ENCODE assay signal across 13 mouse cellular contexts in genomic region chr6:67229922-67230518, GRCm38 (mm10). TPM values are rescaled to one million over a fixed set of nuclear protein-coding genes. Genes with fewer than 3 reads are reported as not detected.
DNase-seq lines count a peak whose midpoint lies in the region; ATAC-seq and TF ChIP-seq lines count a peak whose summit lies in the region.
"Had no signal": no experiment of that assay in that cellular context is flagged by ENCODE, and none has a peak within 500 bp of the region (broad histone marks: within the 10 kb centered on the region; RNA-seq: fewer than 3 reads in every experiment).

No protein-coding gene starts in this region.

- dilution Hi-C loops in CH12.LX (cut with MboI; ENCODE audit: extremely low pct_ligation_motif_present, extremely low pct_unique_long_range_greater_than_20kb, low sequenced_read_pairs): no loop called here

- TF ChIP-seq CTCF in CH12.LX (conservative IDR thresholded peaks at IDR 0.05 in 1 of 2, IDR thresholded peaks at IDR 0.05 in 1 of 2; ENCODE audit: low read depth in 2 of 2, low read length in 2 of 2): no peak
- no peak for TF ChIP-seq CTCF in intestine, postnatal 0 days (IDR thresholded peaks at IDR 0.05; ENCODE audit: low read depth)
- TF ChIP-seq CTCF in kidney, adult 2 months (conservative IDR thresholded peaks at IDR 0.05; ENCODE audit: insufficient read depth, insufficient read length, low read depth, low read length): no peak

- peak overlapping the region; percentile 9; the same call in 1 of the 2 replicates for H3K27ac ChIP-seq in heart, embryonic 12.5 days (ENCODE audit: poor library complexity, severe bottlenecking)
- H3K27ac ChIP-seq in CH12.LX (ENCODE audit: insufficient read depth, low read depth): no peak overlapping the region
- no peak overlapping the region for H3K27ac ChIP-seq in intestine, postnatal 0 days (ENCODE audit: low read depth, low read length)
- H3K27ac ChIP-seq in kidney, adult 2 months (ENCODE audit: insufficient read depth, low read depth, low read length): no peak overlapping the region
- H3K27ac ChIP-seq: layer of hippocampus, adult 2 months; neural tube, embryonic 15.5 days had no signal

- no peak for TF ChIP-seq POLR2A in CH12.LX (IDR thresholded peaks at IDR 0.05; ENCODE audit: low read depth, low read length)
- no peak for TF ChIP-seq POLR2A in kidney, adult 2 months (IDR thresholded peaks at IDR 0.05; ENCODE audit: low read depth, low read length)

- DNase-seq in heart, adult 8-10 months (ENCODE audit: low spot score): no peak
- DNase-seq in CH12.LX (ENCODE audit: extremely low read depth): no peak
- DNase-seq in embryo, embryonic 10 days (ENCODE audit: low spot score): peak; percentile 16
- no peak for DNase-seq in cerebellum, adult 11-12 months
- DNase-seq in kidney, adult 2 months: no peak
- DNase-seq: gastrocnemius, postnatal 14 days; right cerebral cortex, postnatal 4 days had no signal

- WGBS in heart, embryonic 12.5 days: 16% methylated on average over 11 of the region's 11 CpGs
- 12% methylated on average over 11 of the region's 11 CpGs for WGBS in intestine, postnatal 0 days
- WGBS in kidney, adult 2 months: 24% methylated on average over 11 of the region's 11 CpGs

- ATAC-seq in heart, embryonic 12.5 days (ENCODE audit: insufficient number of reproducible peaks, low FRiP score): no peak
- no peak for ATAC-seq in intestine, postnatal 0 days
- no peak for ATAC-seq in granulocyte monocyte progenitor cell, adult 5-6 weeks (replicated peaks; ENCODE audit: poor library complexity, severe bottlenecking)
- ATAC-seq: inflammation-experienced regulatory T-cells, adult 6 months had no signal

- no peak for TF ChIP-seq EP300 in CH12.LX (IDR thresholded peaks at IDR 0.05; ENCODE audit: low read length)

- no peaks in the 10 kb centered on the region for H3K36me3 ChIP-seq in heart, embryonic 12.5 days
- H3K36me3 ChIP-seq in CH12.LX (replicated peaks in 1 of 2; ENCODE audit: control insufficient read depth in 1 of 2, insufficient read depth in 1 of 2, low read length in 1 of 2): no peaks in the 10 kb centered on the region
- no peaks in the 10 kb centered on the region for H3K36me3 ChIP-seq in intestine, postnatal 0 days (ENCODE audit: control insufficient read depth, insufficient read depth)
- no peaks in the 10 kb centered on the region for H3K36me3 ChIP-seq in kidney, adult 2 months (ENCODE audit: control insufficient read depth, insufficient read depth, low read length)
- H3K36me3 ChIP-seq: neural tube, embryonic 15.5 days had no signal

- H3K4me1 ChIP-seq in heart, embryonic 12.5 days (replicated peaks): peaks cover 16% of the 10 kb centered on the region
- no peaks in the 10 kb centered on the region for H3K4me1 ChIP-seq in CH12.LX (ENCODE audit: control insufficient read depth in 1 of 2, insufficient read depth in 2 of 2)
- H3K4me1 ChIP-seq in intestine, postnatal 0 days (replicated peaks; ENCODE audit: control insufficient read depth, insufficient read depth, low read length): 0 out of 2 replicates have a peak, but pooled peaks cover 4% of the 10 kb centered on the region
- no peaks in the 10 kb centered on the region for H3K4me1 ChIP-seq in kidney, adult 2 months (ENCODE audit: control insufficient read depth, insufficient read depth, low read length)

- H3K79me2 ChIP-seq in CH12.LX (replicated peaks; ENCODE audit: control insufficient read depth, extremely low read depth, insufficient read depth, poor library complexity, severe bottlenecking): no peaks in the 10 kb centered on the region

- no peaks in the 10 kb centered on the region for H3K27me3 ChIP-seq in heart, embryonic 12.5 days (replicated peaks)
- no peaks in the 10 kb centered on the region for H3K27me3 ChIP-seq in CH12.LX (replicated peaks)
- no peaks in the 10 kb centered on the region for H3K27me3 ChIP-seq in intestine, postnatal 0 days (replicated peaks; ENCODE audit: control insufficient read depth, insufficient read depth, low read length)
- no peaks in the 10 kb centered on the region for H3K27me3 ChIP-seq in kidney, adult 2 months (replicated peaks; ENCODE audit: control insufficient read depth, insufficient read depth, low read length)

- no peaks in the 10 kb centered on the region for H3K9me3 ChIP-seq in heart, embryonic 12.5 days (replicated peaks)
- H3K9me3 ChIP-seq in CH12.LX (replicated peaks; ENCODE audit: low read length): no peaks in the 10 kb centered on the region
- H3K9me3 ChIP-seq in intestine, postnatal 0 days (ENCODE audit: control insufficient read depth): no peaks in the 10 kb centered on the region
- H3K9me3 ChIP-seq: neural tube, embryonic 15.5 days had no signal

- H3K9ac ChIP-seq in heart, embryonic 12.5 days: no peak overlapping the region
- H3K9ac ChIP-seq in CH12.LX (ENCODE audit: insufficient read depth, low read depth): no peak overlapping the region
- H3K9ac ChIP-seq in intestine, postnatal 0 days (ENCODE audit: low read depth, low read length): no peak overlapping the region
- H3K9ac ChIP-seq: neural tube, embryonic 15.5 days had no signal

- H3K4me3 ChIP-seq in heart, embryonic 12.5 days: no peak overlapping the region
- no peak overlapping the region for H3K4me3 ChIP-seq in CH12.LX (replicated peaks in 1 of 3; ENCODE audit: low read depth in 2 of 3, low read length in 2 of 3, poor library complexity in 1 of 3)
- H3K4me3 ChIP-seq in intestine, postnatal 0 days (ENCODE audit: low read depth, low read length): no peak overlapping the region
- no peak overlapping the region for H3K4me3 ChIP-seq in kidney, adult 2 months (ENCODE audit: insufficient read depth, low read depth, low read length)
- H3K4me3 ChIP-seq: layer of hippocampus, adult 2 months; neural tube, embryonic 15.5 days had no signal

- peak overlapping the region; percentile 44 for H3K4me2 ChIP-seq in heart, embryonic 12.5 days
- peak overlapping the region; percentile 87 for H3K4me2 ChIP-seq in CH12.LX (ENCODE audit: insufficient read depth, low read depth, poor library complexity, severe bottlenecking)
- 0 out of 2 replicates have a peak overlapping the region, but pooled peaks have one; percentile 54 for H3K4me2 ChIP-seq in intestine, postnatal 0 days (replicated peaks; ENCODE audit: low read depth)
- H3K4me2 ChIP-seq: neural tube, embryonic 15.5 days had no signal

- no peak for TF ChIP-seq RAD21 in CH12.LX (IDR thresholded peaks at IDR 0.05; ENCODE audit: low read depth, low read length)

- in situ Hi-C loops in CH12.LX (cut with MboI; ENCODE audit: low pct_ligation_motif_present, low pct_unique_long_range_greater_than_20kb, low sequenced_read_pairs): no loop called here

TF ChIP-seq in CH12.LX, 34 proteins besides CTCF, POLR2A, EP300 and RAD21:
- TF ChIP-seq PAX5 (IDR thresholded peaks at IDR 0.05; ENCODE audit: low read length) (no peak), RCOR1 (conservative IDR thresholded peaks at IDR 0.05; ENCODE audit: low read depth, low read length) (no peak), ZMIZ1 (IDR thresholded peaks at IDR 0.05; ENCODE audit: low read depth, low read length) (no peak), JUND (conservative IDR thresholded peaks at IDR 0.05; ENCODE audit: low read depth, low read length) (no peak), MEF2A (IDR thresholded peaks at IDR 0.05; ENCODE audit: borderline replicate concordance, low read depth, low read length) (no peak), TCF12 (IDR thresholded peaks at IDR 0.05; ENCODE audit: low read depth, low read length) (no peak), SMC3 (IDR thresholded peaks at IDR 0.05; ENCODE audit: low read depth, low read length) (no peak), UBTF (IDR thresholded peaks at IDR 0.05; ENCODE audit: low read depth, low read length) (no peak), USF1 (IDR thresholded peaks at IDR 0.05; ENCODE audit: low read depth, low read length) (no peak), CHD2 (IDR thresholded peaks at IDR 0.05; ENCODE audit: low read length) (no peak), MXI1 (IDR thresholded peaks at IDR 0.05; ENCODE audit: low read depth, low read length) (no peak), JUN (IDR thresholded peaks at IDR 0.05; ENCODE audit: insufficient read depth, low read depth, low read length) (no peak), IRF4 (IDR thresholded peaks at IDR 0.05; ENCODE audit: low read depth, low read length) (no peak), KAT2A (IDR thresholded peaks at IDR 0.05; ENCODE audit: insufficient replicate concordance, low read length) (no peak), MAFK (IDR thresholded peaks at IDR 0.05; ENCODE audit: insufficient replicate concordance, low read length) (no peak), ZNF384 (IDR thresholded peaks at IDR 0.05; ENCODE audit: low read depth, low read length) (no peak), TBP (conservative IDR thresholded peaks at IDR 0.05; ENCODE audit: low read depth, low read length) (no peak)

RNA-seq across cellular contexts. Expression of gene Serbp1, which starts 8.0 kb away (rescaled TPM):
- 405 and 423 TPM in 2 replicates for polyA plus RNA-seq in heart, embryonic 12.5 days (2016; fragmentation: Nextera tagmentation; extraction: Ambion mirVana)
- 100 to 1,000 TPM; 155 to 268 (median 219) TPM for total RNA-seq in heart, adult 8-10 months (2022)
- total RNA-seq in CH12.LX (2012; rRNA removed) (835 and 931 TPM in 2 replicates), CH12.LX (2014; rRNA removed) (828 and 923 TPM in 2 replicates)
- polyA plus RNA-seq in CH12.LX (2012; ENCODE audit: insufficient read length, low read depth): 2,454 and 2,884 TPM in 2 replicates
- polyA plus RNA-seq in intestine, postnatal 0 days (2015; fragmentation: Nextera tagmentation; extraction: Ambion mirVana): 209 and 220 TPM in 2 replicates
- total RNA-seq in granulocyte monocyte progenitor cell, adult 5-6 weeks (2014; fragmentation: Nextera tagmentation): 799 and 903 TPM in 2 replicates
- total RNA-seq in granulocyte monocyte progenitor cell, adult 5-6 weeks (2017): 2,516 and 2,875 TPM in 2 replicates
- 47.8 and 62.0 TPM in 2 replicates for polyA plus RNA-seq in kidney, adult 2 months (2012; rRNA removed)
